Mouse (Mus musculus) E14TG2a.4 (cell line): ENCODE measurements around the gene Baz1a.
A peak's percentile ranks its signal among the peaks of the same experiment; 100 is the strongest.

ENCODE experiments used
- CTCF ChIP-seq: conservative IDR thresholded peaks from 2 replicates; pipeline ENCODE4 v1.5.1; 2014; ENCODE audit warnings: low read length
- NANOG ChIP-seq: IDR thresholded peaks from 2 replicates; pipeline ENCODE4 v1.6.1; 2014; ENCODE audit warnings: borderline replicate concordance, low read length, mixed read lengths
- POU5F1 ChIP-seq: IDR thresholded peaks from 2 replicates; pipeline ENCODE4 v1.6.1; 2014; ENCODE audit warnings: low read length, borderline replicate concordance

- TF ChIP-seq CTCF (peak; percentile 41), POU5F1 (no peak), NANOG (no peak)
Observed at GRCm38 (mm10) chr12:54890426-54890825, 123.7 kb downstream of the Baz1a start.
